Mouse (Mus musculus) naive thymus-derived CD4-positive, alpha-beta T cell, adult 2 months (primary cell): ENCODE measurements around the gene Ctnnd1.

Experiments used
- DNase-seq: peaks from one replicate; pipeline ENCODE4 v3.0.0-alpha.2; 2011; ENCODE audit warnings: low read depth

Ctnnd1 gene

GRCm38 (mm10) chr2:84607842-84608241 is 42.7 kb downstream of the Ctnnd1 start:
- DNase-seq: no peak

GRCm38 (mm10) chr2:84600977-84601376 is 49.6 kb downstream of the Ctnnd1 start:
- DNase-seq: no peak

- no peak for DNase-seq
Measured at GRCm38 (mm10) chr2:84599270-84599888, 51.2 kb downstream of the Ctnnd1 start.

GRCm38 (mm10) chr2:84597123-84597522 is 53.4 kb downstream of the Ctnnd1 start:
- DNase-seq: no peak

GRCm38 (mm10) chr2:84592801-84593200 is 57.8 kb downstream of the Ctnnd1 start:
- no peak for DNase-seq

- no peak for DNase-seq
Measured at GRCm38 (mm10) chr2:84585700-84586099, 64.9 kb downstream of the Ctnnd1 start.

GRCm38 (mm10) chr2:84582286-84582685 is 68.3 kb downstream of the Ctnnd1 start:
- peak; percentile 82 for DNase-seq

- DNase-seq: peak; percentile 40
Measured at GRCm38 (mm10) chr2:84581208-84581607, 69.4 kb downstream of the Ctnnd1 start.

- no peak for DNase-seq
Measured at GRCm38 (mm10) chr2:84579311-84579710, 71.3 kb downstream of the Ctnnd1 start.

- DNase-seq: no peak
Measured at GRCm38 (mm10) chr2:84574130-84574529, 76.4 kb downstream of the Ctnnd1 start.

- DNase-seq: no peak
Measured at GRCm38 (mm10) chr2:84556888-84557514, 93.6 kb downstream of the Ctnnd1 start.

GRCm38 (mm10) chr2:84551390-84552100 is 99.0 kb downstream of the Ctnnd1 start:
- no peak for DNase-seq
